Mouse (Mus musculus) layer of hippocampus, adult 2 months (tissue): ENCODE data around the gene Ptpn6. TPM values are rescaled to one million over a fixed set of nuclear protein-coding genes. Genes with fewer than 3 reads are reported as not detected.

Experiments used
- DNase-seq, 2 experiments: peaks; one replicate each; pipeline ENCODE4 v3.0.0; 2022; ENCODE audit warnings: low spot score in 2 of 2
- H3K27ac ChIP-seq: fragments of 200-600 bp; 2 replicates; pipeline ENCODE4 v1.8.1; 2022
- H3K4me3 ChIP-seq: fragments of 200-600 bp; 2 replicates; pipeline ENCODE4 v1.8.1; 2022; ENCODE audit warnings: mild to moderate bottlenecking
- CTCF ChIP-seq: fragments of 200-600 bp; conservative IDR thresholded peaks from 2 replicates; pipeline ENCODE4 v1.8.1; 2022; ENCODE audit warnings: antibody characterized with exemption, mild to moderate bottlenecking, moderate library complexity
- total RNA-seq, 2 experiments: library from RNA; stranded (reverse); gene quantifications; 2 replicates each; pipeline ENCODE4 v1.2.3; 2021

The Ptpn6 gene
- total RNA-seq, 2 experiments from 2014 or later = 5.5 to 6.6 TPM

DNA sequence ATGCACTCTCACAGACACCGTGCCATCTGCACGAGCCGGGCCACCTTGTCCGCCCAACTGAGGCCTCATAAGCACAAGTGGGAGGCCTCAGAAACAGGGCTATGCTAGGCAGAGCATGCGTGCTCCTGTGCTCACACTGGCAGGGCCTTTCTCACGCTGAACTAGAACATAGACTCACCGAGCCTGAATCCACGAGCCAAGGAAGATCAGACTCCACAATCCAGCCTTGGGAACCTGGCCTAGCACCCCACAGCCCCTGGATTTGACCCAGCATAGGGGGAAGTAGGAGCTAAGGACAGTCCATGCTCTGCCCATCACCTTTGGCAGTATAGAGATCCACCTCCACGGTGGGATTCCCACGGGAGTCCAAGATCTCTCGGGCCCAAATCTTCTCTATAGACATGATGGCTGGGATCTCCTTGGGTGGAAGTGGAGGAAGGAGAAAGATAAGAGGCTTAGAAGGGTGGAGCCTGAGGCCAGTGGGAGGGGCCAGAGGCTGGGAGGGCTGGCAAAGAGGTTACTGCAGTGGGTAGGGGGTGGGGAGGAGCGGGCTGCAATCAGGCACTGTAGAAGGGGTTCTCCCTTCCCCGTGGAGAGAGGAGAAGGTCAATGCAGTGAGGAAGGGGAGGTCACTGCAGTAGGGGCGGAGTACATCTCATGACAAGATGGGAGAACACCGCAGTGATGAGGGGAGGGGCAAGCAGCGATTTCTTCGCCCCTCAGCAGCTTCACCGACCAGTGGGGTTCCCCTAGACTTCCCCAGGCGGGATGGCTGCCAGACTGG, 29.6 kb upstream of the Ptpn6 start:
- peak overlapping the region; percentile 98 for H3K27ac ChIP-seq
- H3K4me3 ChIP-seq = peak overlapping the region; percentile 88
- peak in 1 of 2 experiments; percentile 72 for DNase-seq
- TF ChIP-seq CTCF = no peak

DNA sequence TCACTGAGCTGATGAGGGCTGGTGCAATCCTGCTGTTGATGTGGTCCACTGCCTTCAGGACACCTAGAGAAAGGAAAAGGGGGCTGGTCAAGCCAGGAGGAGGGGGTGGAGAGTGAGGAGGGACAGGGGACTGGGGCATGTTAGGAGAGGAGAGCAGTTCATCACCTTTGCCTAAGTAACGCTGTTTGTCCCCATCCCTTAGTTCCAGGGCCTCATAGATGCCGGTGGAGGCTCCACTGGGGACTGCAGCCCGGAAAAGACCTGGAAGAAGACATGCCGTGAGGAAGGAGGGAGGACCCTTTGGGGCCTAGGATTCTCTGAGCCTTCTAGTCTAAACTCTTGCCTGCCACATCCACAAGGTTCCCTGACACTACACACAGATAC, 29.0 kb upstream of the Ptpn6 start:
- peak overlapping the region; percentile 88 for H3K4me3 ChIP-seq

DNA sequence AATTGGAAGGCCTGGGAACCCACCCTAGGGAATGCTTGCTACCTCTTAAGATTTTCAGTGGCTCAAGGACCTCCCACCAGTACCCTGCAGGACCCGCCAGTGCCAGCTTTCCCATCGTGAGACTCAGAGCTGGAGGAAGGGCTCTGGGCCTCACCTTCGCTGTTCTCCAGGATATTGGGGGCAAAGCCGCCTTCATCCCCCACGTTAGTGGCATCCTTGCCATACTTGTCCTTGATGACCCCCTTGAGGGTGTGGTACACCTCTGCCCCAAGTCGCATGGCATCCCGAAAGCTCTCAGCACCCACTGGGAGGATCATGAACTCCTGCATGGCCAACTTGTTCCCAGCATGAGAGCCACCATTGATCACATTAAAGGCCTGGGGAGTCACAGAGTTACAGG, 27.4 kb upstream of the Ptpn6 start:
- no peak for TF ChIP-seq CTCF
- no peak for DNase-seq
- Histone ChIP-seq H3K27ac (no peak overlapping the region), H3K4me3 (no peak overlapping the region)

More for the DNA sequence above, 29.0 kb upstream of the Ptpn6 start:
- no peak for DNase-seq
- no peak for TF ChIP-seq CTCF
- H3K27ac ChIP-seq = peak overlapping the region; percentile 98

DNA sequence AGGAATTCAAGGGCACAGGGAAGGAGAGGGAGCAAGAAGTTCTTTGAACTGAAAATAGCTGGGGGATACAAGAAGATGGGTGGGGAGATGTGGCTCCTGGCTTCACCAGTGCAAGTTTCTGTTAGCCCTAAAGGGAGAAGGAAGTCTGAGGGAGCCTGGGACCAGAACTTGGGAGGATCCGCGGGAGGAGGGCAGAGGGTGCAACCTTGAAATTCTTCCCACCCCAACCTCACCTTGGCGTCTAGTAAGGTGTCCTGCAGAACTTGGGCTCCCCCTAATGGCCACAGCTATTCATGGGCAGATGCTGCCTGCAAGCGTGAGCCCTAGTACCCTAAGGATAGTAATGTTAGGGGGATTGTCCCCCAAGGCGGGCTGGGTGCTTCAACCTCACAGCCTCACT, 20.7 kb upstream of the Ptpn6 start:
- Histone ChIP-seq H3K4me3 (peak overlapping the region; percentile 1; the same call in 1 of the 2 replicates), H3K27ac (peak overlapping the region; percentile 94)
- peak; percentile 96 for TF ChIP-seq CTCF
- DNase-seq = peak; percentile 82 to 86

DNA sequence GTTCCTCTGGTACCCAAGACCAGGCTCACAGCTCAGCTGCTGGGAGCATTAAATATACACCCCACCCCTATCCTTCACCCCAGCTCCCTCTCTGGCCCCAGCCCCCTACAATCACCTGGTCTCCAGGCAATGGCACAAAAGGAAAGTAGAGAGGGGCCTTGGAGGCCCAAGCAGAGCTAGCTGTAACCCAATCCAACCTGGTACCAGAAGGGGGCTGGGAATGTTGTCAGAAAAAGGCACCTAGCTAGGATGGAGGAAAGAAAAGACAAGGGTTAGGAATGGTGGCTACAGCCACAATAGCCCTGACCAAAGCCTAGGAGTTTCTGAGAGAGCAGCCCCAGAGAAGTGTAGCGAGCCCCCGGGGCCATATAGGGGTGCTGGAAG, 20.3 kb upstream of the Ptpn6 start:
- H3K4me3 ChIP-seq = peak overlapping the region; percentile 1; the same call in 1 of the 2 replicates
- no peak for DNase-seq
- TF ChIP-seq CTCF = no peak
- H3K27ac ChIP-seq = peak overlapping the region; percentile 94

DNA sequence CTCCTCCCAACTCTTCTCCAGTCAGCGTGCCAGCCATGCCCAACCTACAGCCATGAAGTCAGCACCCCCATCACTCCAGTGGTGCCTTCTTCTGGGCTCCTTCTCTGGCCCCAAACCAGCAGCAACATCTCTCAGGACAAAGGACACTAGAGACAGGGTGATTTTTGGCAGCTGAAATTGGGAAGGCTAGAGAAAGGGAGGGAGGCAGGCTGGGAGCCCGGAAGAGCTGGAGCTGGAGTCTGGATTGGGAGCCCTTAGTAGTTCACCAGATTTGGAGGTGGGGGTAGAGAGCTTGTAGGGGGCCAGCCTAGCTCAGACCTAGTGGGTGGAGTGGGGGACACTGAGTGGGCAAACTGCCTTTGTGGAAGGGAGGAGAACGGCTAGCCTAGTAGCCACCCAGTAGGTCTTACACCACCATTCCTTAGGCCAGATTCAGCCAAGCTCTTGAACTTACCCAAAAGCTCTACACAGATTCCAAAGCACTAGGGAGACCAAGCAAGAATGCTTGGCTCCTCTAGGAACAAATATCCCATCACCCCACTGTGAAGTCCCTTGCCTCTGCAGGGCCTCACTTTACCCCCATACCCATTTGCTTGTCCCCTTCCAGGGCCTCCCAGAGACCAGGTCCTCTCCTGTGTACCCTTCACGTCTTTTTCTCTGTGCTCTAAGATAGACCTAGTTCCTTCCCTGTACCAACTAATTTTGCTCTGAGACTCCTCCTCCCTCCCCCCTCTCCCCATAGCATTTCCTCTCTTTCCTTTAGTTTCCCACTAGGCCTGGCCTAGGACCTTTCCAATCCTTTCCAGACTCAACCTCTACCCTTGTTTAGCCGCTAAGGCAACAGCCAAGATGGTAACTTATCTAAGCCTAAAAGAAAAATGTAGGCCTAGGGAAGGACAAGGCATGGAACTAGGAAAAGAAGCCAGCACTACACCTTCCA, 19.7 kb upstream of the Ptpn6 start:
- TF ChIP-seq CTCF = no peak
- Histone ChIP-seq H3K27ac (peak overlapping the region; percentile 94), H3K4me3 (peak overlapping the region; percentile 59)
- DNase-seq = peak; percentile 60 to 68

- TF ChIP-seq CTCF = no peak
- no peak for DNase-seq
Measured at GRCm38 (mm10) chr6:124757351-124757880, 18.9 kb upstream of the Ptpn6 start.

DNA sequence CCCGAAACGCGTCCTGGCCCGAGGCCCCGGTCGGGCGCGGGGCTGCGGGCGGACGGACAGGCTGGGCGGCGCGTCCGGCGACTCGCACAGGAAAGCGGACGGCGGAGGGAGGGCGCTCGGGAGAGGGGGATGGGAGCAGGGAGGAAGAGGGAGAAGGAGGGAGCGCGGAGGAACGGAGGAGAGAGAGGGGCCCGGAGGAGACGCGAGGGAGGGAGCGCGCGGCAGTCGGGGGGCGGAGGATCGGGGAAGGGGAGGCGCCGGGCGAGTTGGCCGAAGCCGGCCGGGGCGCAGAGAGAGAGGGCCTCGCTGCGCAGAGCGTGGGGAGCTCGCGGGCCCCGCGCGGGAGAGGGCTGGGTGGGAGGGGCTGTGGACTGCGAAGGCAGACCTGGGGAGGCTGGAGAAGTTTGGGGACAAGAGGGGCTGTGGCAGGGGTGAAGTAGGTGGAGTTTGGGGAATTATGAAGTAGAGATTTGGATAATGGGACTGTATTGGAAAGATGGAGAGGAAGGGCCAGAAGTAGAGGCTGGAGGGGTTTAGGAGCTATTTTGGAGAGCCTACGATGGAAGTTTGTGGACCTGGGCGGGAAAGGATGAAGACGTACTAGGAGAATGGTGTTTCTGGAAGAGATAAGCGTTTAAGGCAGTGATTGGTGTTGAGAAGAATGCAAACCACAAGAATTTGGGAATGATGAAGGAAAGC, 18.3 kb upstream of the Ptpn6 start:
- no peak for TF ChIP-seq CTCF
- peak overlapping the region; percentile 59 for H3K4me3 ChIP-seq
- peak overlapping the region; percentile 94 for H3K27ac ChIP-seq
- peak; percentile 80 to 82 for DNase-seq

More at GRCm38 (mm10) chr6:124757351-124757880, 18.9 kb upstream of the Ptpn6 start:
- Histone ChIP-seq H3K4me3 (peak overlapping the region; percentile 59), H3K27ac (peak overlapping the region; percentile 94)

DNA sequence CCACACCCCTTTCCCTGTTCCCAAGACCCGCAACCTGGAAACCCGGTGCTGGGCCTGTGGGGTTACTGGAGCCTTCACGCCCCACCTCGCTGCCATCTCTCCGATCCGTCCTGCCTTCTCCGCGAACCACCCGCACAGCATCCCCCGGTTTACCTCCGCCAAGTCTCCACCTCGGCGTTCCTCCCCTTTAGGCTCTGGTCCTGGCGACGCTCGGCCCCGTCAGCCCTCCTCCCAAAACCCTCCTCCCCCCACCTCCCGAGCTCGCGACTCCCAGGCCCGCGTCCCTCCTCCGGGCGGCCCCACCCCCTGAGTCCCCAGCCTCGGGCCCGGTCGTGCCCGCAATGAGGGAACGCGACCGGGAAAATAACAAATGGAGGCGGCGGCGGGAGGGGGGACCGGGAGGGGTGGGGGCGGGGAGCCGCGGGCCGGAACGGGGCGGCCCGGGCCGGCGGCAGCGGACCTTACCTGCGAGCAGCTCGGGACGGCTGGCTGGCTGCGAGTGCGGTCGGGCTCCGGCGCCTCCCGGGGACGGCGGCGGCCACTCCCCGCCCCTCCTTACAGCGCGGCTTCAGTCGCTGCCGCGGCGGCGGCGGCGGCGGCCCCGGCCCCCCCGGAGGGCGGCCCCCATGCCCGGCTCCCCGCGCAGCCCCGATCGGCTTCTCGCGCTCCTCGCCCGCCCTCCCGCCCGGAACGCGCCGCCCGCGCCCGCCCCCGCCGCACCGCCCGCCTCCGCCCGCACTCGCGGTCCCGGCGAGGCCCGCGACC, 17.5 kb upstream of the Ptpn6 start, which contains the start of the genes Gm45234 and Atn1:
TSS of gene Gm45234 (minus strand) at position 191 of the 765 bp plus-strand sequence.
TSS of gene Atn1 (minus strand) at position 694 of the 765 bp plus-strand sequence.
- TF ChIP-seq CTCF = no peak
- DNase-seq = peak in 1 of 2 experiments; percentile 52
- H3K4me3 ChIP-seq = peak within 1 kb of the TSS; percentile 75
- H3K27ac ChIP-seq = peak within 1 kb of the TSS; percentile 94

DNA sequence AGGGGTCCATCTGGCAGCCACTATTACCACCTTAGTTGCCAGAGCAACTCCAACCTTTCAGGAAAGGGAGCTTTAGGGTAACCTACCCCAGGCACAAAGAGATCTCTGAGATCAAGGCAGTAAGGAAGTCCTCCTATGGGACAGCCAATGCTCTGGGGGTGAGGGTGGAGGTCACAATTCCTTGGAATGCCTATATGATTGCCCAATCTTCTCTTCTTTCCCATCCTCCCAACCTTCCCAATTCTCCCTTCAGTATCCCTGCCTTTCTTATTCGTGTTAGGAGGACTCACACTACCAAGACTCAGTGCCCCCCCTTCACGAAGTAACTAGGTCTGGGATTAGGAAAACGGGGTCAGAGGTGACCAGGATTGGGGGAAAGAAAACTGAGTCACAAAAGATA, 16.8 kb upstream of the Ptpn6 start:
- no peak for DNase-seq
- peak overlapping the region; percentile 75 for H3K4me3 ChIP-seq
- TF ChIP-seq CTCF = no peak
- H3K27ac ChIP-seq = peak overlapping the region; percentile 94

DNA sequence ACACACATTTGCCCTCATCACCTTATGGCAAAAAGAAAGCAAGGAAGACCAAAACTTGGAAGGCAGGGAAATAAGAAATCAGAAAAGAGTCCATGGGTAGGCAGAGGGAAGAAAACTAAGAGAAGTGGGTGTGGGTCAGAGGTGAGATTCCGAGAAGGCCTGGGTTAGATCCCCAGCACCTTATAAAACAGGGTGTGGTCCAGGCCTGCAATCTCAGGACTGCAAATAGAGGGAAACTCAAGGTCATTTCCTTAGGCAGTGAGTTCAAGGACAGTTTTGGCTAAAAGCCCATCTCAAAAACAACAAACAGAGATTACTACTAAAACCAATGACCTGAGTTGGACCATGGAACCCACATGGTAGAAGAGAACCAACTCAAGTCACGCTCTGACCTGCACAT, 15.3 kb upstream of the Ptpn6 start:
- Histone ChIP-seq H3K27ac (no peak overlapping the region; the same call in 1 of the 2 replicates), H3K4me3 (no peak overlapping the region)
- DNase-seq = no peak
- no peak for TF ChIP-seq CTCF

GRCm38 (mm10) chr6:124750405-124750804, 11.9 kb upstream of the Ptpn6 start:
- Histone ChIP-seq H3K4me3 (no peak overlapping the region), H3K27ac (peak overlapping the region; percentile 73)
- no peak for TF ChIP-seq CTCF
- DNase-seq = no peak
